Mouse (Mus musculus): ENCODE results near the gene Endou.

GRCm38 (mm10) chr15:97666457-97666770 lies 64.7 kb downstream of the Endou start:
- TF ChIP-seq POLR2A (IDR thresholded peaks at IDR 0.05; ENCODE audit: low read depth, low read length) (no peak), CTCF (IDR thresholded peaks at IDR 0.05; ENCODE audit: extremely low read depth, insufficient read length, insufficient replicate concordance, low read depth, low read length) (no peak)

Data from small intestine, adult 2 months (tissue).